Mouse (Mus musculus): ENCODE measurements at regions not wholly inside any gene's neighbourhood (a gene's known extent, or its start where the extent isn't known, plus 50 kb on each side); places are given as distances from the start of the nearest gene placed in this dataset.

DNA sequence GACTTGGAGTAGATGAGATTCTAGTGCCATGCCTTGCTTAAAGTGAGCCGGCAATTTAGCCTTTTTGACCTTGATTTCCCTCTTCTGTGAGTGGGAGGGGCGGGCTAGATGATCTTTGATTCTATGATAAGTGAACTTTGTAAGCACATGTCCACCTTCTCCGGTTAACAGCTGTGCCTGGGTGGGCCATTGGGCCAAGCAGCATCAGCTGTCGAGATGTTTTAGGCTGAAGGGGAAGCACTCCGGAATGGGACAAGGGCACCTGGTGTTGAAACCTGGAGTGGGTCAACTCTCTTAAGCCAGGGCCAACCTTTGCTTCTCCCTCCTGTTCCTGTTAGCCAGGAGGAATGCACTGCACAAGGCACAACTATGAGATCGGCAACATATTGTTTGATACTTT lies 239.5 kb upstream of the Map3k1 start:
- no peak for TF ChIP-seq POLR2A (IDR thresholded peaks at IDR 0.05; ENCODE audit: insufficient read depth, low read depth, low read length)
- no peak for TF ChIP-seq CTCF (IDR thresholded peaks at IDR 0.05; ENCODE audit: insufficient read depth, low read depth, low read length)

Data from olfactory bulb, adult 2 months (tissue).